Mouse (Mus musculus) T-helper 17 cell (primary cell): ENCODE results near the gene Pdf.
"Not testable (repeated sequence)": the region's sequence is repeated elsewhere in the genome, so short reads cannot be mapped to it uniquely, and the experiment has no call there.

ENCODE experiments used
- in situ Hi-C, 2 experiments: fragments of 300-600 bp; cut with MboI, MseI; formaldehyde crosslinking; loops; 1 replicate in 1 of 2; 2 replicates in 1 of 2; pipeline ENCODE4 v1.15.1; 2025; ENCODE audit warnings: high pct_unique_total_duplicates in 2 of 2

Gene Pdf

DNA sequence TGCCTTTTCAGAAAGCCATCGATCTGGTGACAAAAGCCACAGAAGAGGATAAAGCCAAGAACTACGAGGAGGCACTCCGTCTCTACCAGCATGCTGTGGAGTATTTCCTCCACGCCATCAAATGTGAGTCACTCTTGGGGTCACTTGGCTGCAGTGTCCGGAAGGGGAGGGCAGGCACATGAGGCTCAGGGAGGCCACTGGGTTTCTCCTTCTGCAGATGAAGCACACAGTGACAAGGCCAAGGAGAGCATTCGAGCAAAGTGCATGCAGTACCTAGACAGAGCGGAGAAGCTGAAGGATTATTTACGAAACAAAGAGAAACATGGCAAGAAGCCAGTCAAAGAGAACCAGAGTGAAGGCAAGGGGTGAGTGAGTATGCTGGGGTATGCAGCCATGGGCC is 11.8 kb downstream of the Pdf start:
- in situ Hi-C loops = no loop called here

DNA sequence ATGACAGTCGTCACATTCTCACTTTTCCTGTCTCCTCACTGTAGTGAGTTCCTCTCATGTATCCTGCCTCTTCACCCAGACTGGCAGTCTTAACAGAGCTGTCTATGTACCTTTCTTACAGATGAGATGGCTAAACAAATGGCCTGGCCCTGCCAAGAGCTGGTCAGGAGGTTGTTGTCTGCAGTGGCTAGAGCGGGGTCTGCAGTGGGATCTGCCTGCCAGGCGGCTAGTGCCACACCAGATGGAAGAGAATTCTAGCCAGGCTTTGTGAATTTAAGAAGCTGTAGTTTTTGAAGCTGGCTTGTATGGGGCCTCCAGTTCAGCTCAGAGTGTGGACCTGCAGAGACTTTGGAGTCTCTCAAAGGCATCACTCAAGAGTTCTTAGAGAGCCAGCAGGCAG is 12.8 kb downstream of the Pdf start:
- in situ Hi-C loops = no loop called here

DNA sequence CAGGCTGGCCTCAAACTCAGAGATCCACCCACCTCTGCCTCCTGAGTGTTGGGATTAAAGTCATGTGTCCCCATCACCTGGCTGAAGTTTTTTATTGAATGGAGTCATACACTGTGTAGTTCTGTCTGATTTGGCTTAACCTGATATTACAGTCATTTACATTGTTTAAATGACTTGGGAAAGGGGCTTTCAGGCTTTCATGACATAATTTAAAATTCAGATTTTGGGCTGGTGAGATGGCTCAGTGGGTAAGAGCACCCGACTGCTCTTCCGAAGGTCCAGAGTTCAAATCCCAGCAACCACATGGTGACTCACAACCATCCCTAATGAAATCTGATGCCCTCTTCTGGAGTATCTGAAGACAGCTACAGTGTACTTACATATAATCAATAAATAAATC is 14.8 kb downstream of the Pdf start:
- in situ Hi-C loops = not testable (repeated sequence)

- in situ Hi-C loops = no loop called here
These were observed 16.8 kb downstream of the Pdf start for GRCm38 (mm10) chr8:107031577-107032090.

DNA sequence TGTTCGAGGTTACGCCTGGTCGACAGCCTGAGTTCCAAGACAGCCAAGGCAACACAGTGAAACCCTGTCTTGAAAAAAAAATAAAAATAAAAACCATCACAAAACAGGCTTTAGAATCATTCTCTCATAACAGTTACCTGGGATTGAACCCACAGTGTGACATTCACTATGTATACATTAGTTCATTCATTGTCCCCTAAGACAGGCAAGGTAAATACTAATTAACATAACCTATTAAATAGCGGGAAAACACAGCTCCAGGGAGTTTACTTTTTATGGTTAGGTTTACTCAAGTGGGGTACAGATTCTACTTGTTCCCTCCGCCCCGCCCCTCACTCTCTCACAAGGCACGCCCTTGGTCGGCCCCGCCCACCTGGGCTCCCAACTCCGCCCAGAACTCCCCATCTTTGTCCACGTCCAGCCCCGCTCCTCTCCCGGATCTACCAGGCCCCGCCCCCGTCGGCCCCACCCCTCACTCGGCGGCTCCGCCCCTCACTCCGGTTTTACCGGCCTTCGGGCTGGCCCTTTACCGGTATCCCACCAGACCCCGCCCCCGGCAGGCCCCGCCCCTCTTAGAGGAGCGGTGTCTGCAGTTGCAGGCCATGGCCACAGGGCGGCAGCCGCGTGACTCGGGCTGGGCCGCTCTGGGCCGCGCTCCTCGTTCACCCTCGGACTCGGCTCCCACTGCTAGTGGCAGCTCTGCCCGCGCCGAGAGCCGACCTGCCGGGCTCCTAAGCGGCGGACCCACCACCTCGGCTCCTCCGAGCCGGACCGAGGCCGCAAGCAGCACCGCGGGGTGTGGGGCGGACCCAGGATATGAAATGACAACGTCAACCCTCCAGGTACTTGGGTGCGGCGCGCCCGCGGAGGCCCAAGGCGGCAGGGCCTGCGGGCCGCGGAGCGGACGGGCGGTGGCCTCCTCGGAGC is 17.5 kb downstream of the Pdf start, which contains the start of gene Vps4a:
Vps4a (plus strand) TSS at position 573 of the 927 bp plus-strand sequence.
- in situ Hi-C loops = no loop called here

GRCm38 (mm10) chr8:107030058-107030457 is 18.4 kb downstream of the Pdf start:
- in situ Hi-C loops = no loop called here

DNA sequence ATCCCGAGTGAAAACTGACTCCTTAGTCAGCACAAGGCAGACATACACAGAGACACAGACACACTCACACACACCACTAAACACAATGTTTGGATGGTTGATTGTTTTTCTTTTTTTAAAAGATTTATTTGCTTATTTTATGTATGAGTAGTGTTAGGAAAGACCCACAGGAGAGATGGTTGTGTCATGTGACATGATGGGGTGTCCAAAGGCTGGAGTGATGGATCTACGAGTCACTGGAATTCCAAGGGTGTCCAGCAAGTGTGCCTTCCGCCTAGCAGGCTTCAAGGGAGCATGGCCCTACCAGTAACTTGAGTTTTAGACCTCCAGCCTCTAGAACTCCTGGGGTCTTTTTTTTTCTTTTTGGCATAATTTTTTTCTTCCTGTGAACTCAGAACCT is 19.1 kb downstream of the Pdf start:
- in situ Hi-C loops = no loop called here

- in situ Hi-C loops = loop anchor here (5.0 to 25.0 kb wide), 2 partner anchors 101 to 311 kb away; no protein-coding TSS in a partner anchor
These were observed 24.9 kb downstream of the Pdf start for GRCm38 (mm10) chr8:107023479-107023878.

DNA sequence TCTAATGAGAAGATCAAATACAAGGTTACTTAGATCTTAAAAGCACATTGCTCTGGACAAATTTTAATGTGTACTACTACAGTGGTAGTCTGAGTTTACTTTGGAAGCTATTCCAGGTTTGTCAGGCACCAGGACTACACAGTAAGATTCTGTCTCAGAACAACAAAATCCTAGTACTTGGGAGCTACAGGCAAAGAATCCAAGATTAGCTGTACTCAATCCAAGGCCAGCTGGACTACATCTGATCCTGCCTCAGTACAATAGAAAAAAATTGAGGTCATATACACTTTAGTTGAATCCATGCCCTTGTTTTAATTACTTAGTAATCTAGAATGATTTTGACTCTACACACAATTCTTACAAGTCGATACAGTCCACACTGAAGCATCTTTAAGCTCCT is 33.5 kb downstream of the Pdf start:
- in situ Hi-C loops = loop anchor here in 1 of 2 experiments (25.0 kb wide), 1 partner anchor 303 kb away; no protein-coding TSS in a partner anchor

GRCm38 (mm10) chr8:107012666-107013065 is 35.7 kb downstream of the Pdf start:
- in situ Hi-C loops = loop anchor here in 1 of 2 experiments (25.0 kb wide), 1 partner anchor 300 kb away; no protein-coding TSS in a partner anchor

DNA sequence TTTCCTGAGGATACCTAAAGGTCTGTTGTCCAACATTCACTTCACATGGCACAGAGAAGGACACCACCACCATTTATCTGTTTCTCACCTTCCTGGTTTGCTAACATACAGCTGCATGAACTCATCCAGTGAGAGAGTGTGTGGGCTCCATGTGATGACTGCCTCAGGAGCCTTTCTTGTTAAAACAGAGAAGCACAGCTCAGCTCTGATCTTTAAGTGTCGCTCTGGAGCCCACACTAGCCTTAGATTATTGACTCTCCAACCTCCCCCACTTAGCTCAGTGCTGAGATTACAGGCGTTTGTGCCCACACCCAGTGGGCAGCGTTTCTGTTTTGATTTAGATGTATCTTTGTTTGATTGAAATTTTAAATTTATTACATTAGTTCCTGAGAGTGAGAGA is 40.6 kb downstream of the Pdf start:
- in situ Hi-C loops = loop anchor here in 1 of 2 experiments (25.0 kb wide), 1 partner anchor 295 kb away; no protein-coding TSS in a partner anchor

GRCm38 (mm10) chr8:107002532-107002931 is 45.9 kb downstream of the Pdf start:
- in situ Hi-C loops = loop anchor here (5.0 to 25.0 kb wide), 2 partner anchors 75 to 290 kb away; no protein-coding TSS in a partner anchor

DNA sequence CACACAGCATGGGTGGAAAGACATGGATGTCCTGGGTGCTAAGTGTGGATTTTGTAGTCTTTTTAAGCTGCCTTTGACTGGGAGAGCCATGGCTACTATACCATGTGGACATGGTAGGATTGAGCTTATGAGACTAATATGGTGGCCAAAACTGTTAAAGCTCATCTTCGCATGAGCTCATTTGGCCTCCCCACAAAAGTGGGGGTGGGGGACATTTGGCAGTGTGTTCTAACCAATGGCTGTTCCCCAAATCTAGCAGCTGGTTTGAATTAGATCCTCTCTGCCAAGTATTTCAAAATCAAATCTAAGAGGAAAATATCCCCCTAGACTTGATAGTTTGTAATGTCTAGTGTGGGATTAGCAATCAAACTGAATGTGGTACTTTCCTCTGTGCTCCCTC is 49.3 kb downstream of the Pdf start:
- in situ Hi-C loops = no loop called here

DNA sequence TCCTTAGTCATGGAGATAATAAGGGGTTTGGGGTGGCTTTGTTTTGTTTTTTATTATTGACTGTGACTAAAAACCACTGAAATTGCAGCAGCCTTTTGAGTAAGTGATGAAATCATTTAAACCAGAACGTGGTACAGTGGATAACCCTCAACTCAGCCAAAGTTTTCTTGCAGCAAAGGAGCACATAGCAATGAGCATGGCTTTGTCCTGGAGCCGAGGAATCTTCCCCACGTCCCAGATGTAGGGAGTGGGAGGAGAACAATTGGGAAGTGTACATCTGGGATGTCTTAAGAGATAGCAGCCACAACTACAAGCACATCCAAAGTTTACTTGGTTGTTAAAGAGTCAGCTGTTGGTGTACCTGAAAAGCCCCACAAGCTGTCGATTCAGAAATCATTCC is 51.0 kb downstream of the Pdf start:
- in situ Hi-C loops = no loop called here

DNA sequence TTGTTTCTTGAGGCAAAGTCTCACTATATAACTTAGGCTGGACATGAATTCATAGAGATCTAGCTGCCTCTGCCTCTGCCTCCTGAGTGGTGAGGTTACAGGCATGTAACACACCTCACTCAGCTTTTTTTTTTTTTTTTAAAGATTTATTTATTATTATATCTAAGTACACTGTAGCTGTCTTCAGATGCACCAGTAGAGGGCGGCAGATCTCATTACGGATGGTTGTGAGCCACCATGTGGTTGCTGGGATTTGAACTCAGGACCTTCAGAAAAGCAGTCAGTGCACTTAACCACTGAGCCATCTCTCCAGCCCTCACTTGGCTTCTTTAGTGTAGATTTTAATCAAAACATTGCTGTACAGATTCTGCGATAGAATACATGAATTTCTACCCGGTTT is 52.1 kb downstream of the Pdf start:
- in situ Hi-C loops = not testable (repeated sequence)
